Mouse (Mus musculus) brain, embryonic 14.5 days (tissue): ENCODE measurements around the gene Wwox.

ENCODE experiments used
- CTCF ChIP-seq: fragments of 200-500 bp; IDR thresholded peaks from 2 replicates; pipeline ENCODE4 v1.5.1; 2012; ENCODE audit warnings: inconsistent platforms, mild to moderate bottlenecking, moderate library complexity, borderline replicate concordance; ENCODE audit not compliant: insufficient read depth, insufficient read length; ENCODE audit errors: extremely low read depth
- POLR2A ChIP-seq: fragments of 200-500 bp; IDR thresholded peaks from 2 replicates; pipeline ENCODE4 v1.6.1; 2012; ENCODE audit warnings: mild to moderate bottlenecking, inconsistent platforms, borderline replicate concordance; ENCODE audit not compliant: poor library complexity, insufficient read depth, insufficient read length, severe bottlenecking; ENCODE audit errors: extremely low read depth

GRCm38 (mm10) chr8:115336361-115336760 is 896.9 kb downstream of the Wwox start:
- TF ChIP-seq POLR2A (no peak), CTCF (no peak)
